8 mouse cellular contexts compared by ENCODE assay signal in genomic region chr11:115708956-115709828, GRCm38 (mm10). TPM values are rescaled to one million over a fixed set of nuclear protein-coding genes. Genes with fewer than 3 reads are reported as not detected.
DNase-seq lines count a peak whose midpoint lies in the region; TF ChIP-seq lines count a peak whose summit lies in the region.

No protein-coding gene starts in this region.

- peak overlapping the region; percentile 75 for H3K4me3 ChIP-seq in spleen, adult 2 months (ENCODE audit: extremely low read depth, insufficient read depth, insufficient read length)

- H3K4me1 ChIP-seq in spleen, adult 2 months (ENCODE audit: control insufficient read depth, insufficient read depth, insufficient read length) = peaks cover 36% of the 10 kb centered on the region; the same call in 1 of the 2 replicates

- H3K27me3 ChIP-seq in spleen, adult 2 months (ENCODE audit: control insufficient read depth, insufficient read depth, low read length) = no peaks in the 10 kb centered on the region

- no peaks in the 10 kb centered on the region for H3K36me3 ChIP-seq in spleen, adult 2 months (ENCODE audit: control insufficient read depth, insufficient read depth, low read length)

- TF ChIP-seq CTCF in spleen, adult 2 months (IDR thresholded peaks at IDR 0.05; ENCODE audit: extremely low read depth, insufficient read depth, insufficient read length, insufficient replicate concordance) = no peak

- DNase-seq in spleen, adult 2 months (ENCODE audit: low read depth in 1 of 2, low spot score in 2 of 2) = peak in 1 of 2 experiments; percentile 17
- DNase-seq in spleen, adult 18-20 months = no peak
- DNase-seq in cerebellum, adult 18-20 months = peak; percentile 48 to 76
- DNase-seq in frontal cortex, postnatal 10 days (ENCODE audit: low spot score in 2 of 2) = peak; percentile 34 to 35
- peak; percentile 41 to 58 for DNase-seq in kidney, postnatal 36 days
- DNase-seq in lung, postnatal 10 days = peak; percentile 42
- DNase-seq in spleen, postnatal 36 days (ENCODE audit: low spot score in 2 of 2) = peak; percentile 31 to 51
- DNase-seq in gastrocnemius, postnatal 25 days = no peak

- peak overlapping the region; percentile 73 for H3K27ac ChIP-seq in spleen, adult 2 months (ENCODE audit: insufficient read depth, low read length)

- TF ChIP-seq POLR2A in spleen, adult 2 months (IDR thresholded peaks at IDR 0.05; ENCODE audit: low read depth, low read length) = no peak

- WGBS in spleen, adult 2 months = 4% methylated on average over 23 of the region's 23 CpGs

RNA-seq across cellular contexts. Expression of gene Grb2, which starts 0.8 kb away (rescaled TPM):
- 74.4 and 74.7 TPM in 2 replicates for polyA plus RNA-seq in spleen, adult 2 months (2012; rRNA removed)
- 10 to 100 TPM; 56.5 to 58.2 TPM for total RNA-seq in gastrocnemius, postnatal 25 days (2021)

RNA-seq across cellular contexts. Expression of gene Tmem94, which starts 56.0 kb away (rescaled TPM):
- 42.0 and 56.3 TPM in 2 replicates for polyA plus RNA-seq in spleen, adult 2 months (2012; rRNA removed)
- total RNA-seq in gastrocnemius, postnatal 25 days (2021) = 10 to 100 TPM; 68.5 to 72.2 TPM

Comparison
In these comparisons a context has a peak if more than half of its experiments do, and no peak if none do; other contexts are left out.
1. DNase-seq: peak in cerebellum, adult 18-20 months (2 of 2), frontal cortex, postnatal 10 days (2 of 2), kidney, postnatal 36 days (2 of 2), lung, postnatal 10 days (single experiment) and spleen, postnatal 36 days (2 of 2); none in spleen, adult 18-20 months (0 of 2) and gastrocnemius, postnatal 25 days (single experiment).